Mouse (Mus musculus): ENCODE measurements around the gene Plxnb1. TPM values are rescaled to one million over a fixed set of nuclear protein-coding genes. Genes with fewer than 3 reads are reported as not detected.

Plxnb1 gene
- polyA plus RNA-seq, 1 experiment from 2014 or later = 19.8 TPM

GRCm38 (mm10) chr9:109053851-109054250 is 41.3 kb upstream of the Plxnb1 start:
- ATAC-seq (ENCODE audit: low FRiP score, low TSS enrichment) = no peak
- Histone ChIP-seq H3K9ac (replicated peaks; ENCODE audit: low read length) (0 out of 2 replicates have a peak overlapping the region, but pooled peaks have one; percentile 59), H3K4me2 (replicated peaks; ENCODE audit: low read depth, low read length) (no peak overlapping the region), H3K27me3 (ENCODE audit: insufficient read depth, low read length) (no peaks in the 10 kb centered on the region), H3K9me3 (ENCODE audit: low read length) (no peaks in the 10 kb centered on the region), H3K36me3 (ENCODE audit: insufficient read depth, low read length) (peaks cover 38% of the 10 kb centered on the region), H3K4me3 (ENCODE audit: low read length) (no peak overlapping the region), H3K4me1 (ENCODE audit: insufficient read depth, low read length) (peaks cover 18% of the 10 kb centered on the region), H3K27ac (ENCODE audit: low read length) (peak overlapping the region; percentile 79; the same call in 1 of the 2 replicates)
- WGBS = 73% methylated on average over 6 of the region's 6 CpGs

DNA sequence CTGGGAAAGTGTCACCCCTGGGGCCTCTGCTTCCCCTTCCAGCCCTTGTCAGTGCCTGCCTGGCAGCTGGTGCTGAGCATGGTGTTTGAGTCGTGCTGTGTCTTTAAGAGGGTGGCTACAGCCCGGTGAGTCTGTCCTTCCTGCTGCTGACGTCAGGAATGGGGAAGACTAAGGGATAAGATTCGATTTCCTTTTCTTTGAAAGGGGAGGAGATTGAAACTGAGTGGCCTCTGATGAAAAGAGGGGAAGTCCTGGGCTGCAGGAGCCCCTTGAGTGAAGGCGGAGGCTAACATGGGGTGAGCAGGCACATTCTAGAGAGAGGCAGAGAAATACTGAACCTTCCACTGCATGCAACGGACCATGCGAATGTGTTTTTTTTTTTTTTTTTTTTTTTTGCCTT is 40.5 kb upstream of the Plxnb1 start:
- peak overlapping the region; percentile 41 for H3K4me3 ChIP-seq (ENCODE audit: low read length)
- peak overlapping the region; percentile 79 for H3K27ac ChIP-seq (ENCODE audit: low read length)
- no peaks in the 10 kb centered on the region for H3K27me3 ChIP-seq (ENCODE audit: insufficient read depth, low read length)
- H3K36me3 ChIP-seq (ENCODE audit: insufficient read depth, low read length) = peaks cover 38% of the 10 kb centered on the region
- peak; percentile 75 for ATAC-seq (ENCODE audit: low FRiP score, low TSS enrichment)
- H3K4me2 ChIP-seq (replicated peaks; ENCODE audit: low read depth, low read length) = peak overlapping the region; percentile 52
- H3K4me1 ChIP-seq (ENCODE audit: insufficient read depth, low read length) = peaks cover 18% of the 10 kb centered on the region
- 4% methylated on average over 7 of the region's 7 CpGs for WGBS
- H3K9me3 ChIP-seq (ENCODE audit: low read length) = no peaks in the 10 kb centered on the region
- peak overlapping the region; percentile 59 for H3K9ac ChIP-seq (replicated peaks; ENCODE audit: low read length)

DNA sequence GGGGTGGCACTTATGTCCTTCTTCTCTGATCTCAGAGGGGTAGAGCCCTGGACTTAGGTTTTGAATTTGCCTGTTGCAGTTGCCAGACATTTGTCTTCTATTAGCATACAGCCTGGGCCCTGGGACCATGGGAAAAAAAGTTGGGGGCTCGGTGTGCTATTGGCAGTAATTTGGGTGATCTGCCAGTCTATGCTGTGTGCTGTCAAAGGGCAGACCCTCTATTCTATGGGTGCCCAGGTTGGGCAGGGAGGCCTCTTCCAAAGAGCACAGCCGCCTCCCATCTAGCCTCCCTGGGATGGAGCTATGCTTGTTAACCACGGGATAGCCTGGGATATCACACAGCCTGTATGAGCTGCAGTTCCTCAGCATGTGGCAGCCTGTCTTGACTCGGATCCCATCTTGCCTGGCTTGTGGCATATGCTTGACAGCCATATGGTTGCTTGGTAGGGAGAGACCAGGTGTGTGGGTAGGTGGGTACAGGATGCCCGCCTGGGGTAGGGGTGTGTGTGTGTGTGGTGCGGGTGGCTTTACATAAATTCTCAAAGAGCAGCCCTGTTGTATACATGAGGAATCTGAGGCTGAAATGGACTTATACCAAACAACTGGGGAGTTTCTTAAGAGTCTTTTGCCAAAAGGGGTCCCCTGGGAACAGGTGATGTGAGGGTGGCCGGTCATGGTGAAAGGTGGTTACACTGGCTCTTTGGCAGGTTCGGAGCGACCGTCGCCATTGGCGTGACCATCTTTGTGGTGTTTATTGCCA is 39.7 kb upstream of the Plxnb1 start:
- Histone ChIP-seq H3K4me1 (ENCODE audit: insufficient read depth, low read length) (peaks cover 18% of the 10 kb centered on the region), H3K4me2 (replicated peaks; ENCODE audit: low read depth, low read length) (peak overlapping the region; percentile 52), H3K4me3 (ENCODE audit: low read length) (peak overlapping the region; percentile 41), H3K9me3 (ENCODE audit: low read length) (no peaks in the 10 kb centered on the region), H3K27me3 (ENCODE audit: insufficient read depth, low read length) (no peaks in the 10 kb centered on the region), H3K9ac (replicated peaks; ENCODE audit: low read length) (peak overlapping the region; percentile 59), H3K36me3 (ENCODE audit: insufficient read depth, low read length) (peaks cover 38% of the 10 kb centered on the region), H3K27ac (ENCODE audit: low read length) (peak overlapping the region; percentile 79)
- no peak for ATAC-seq (ENCODE audit: low FRiP score, low TSS enrichment)
- 89% methylated on average over 12 of the region's 12 CpGs for WGBS

DNA sequence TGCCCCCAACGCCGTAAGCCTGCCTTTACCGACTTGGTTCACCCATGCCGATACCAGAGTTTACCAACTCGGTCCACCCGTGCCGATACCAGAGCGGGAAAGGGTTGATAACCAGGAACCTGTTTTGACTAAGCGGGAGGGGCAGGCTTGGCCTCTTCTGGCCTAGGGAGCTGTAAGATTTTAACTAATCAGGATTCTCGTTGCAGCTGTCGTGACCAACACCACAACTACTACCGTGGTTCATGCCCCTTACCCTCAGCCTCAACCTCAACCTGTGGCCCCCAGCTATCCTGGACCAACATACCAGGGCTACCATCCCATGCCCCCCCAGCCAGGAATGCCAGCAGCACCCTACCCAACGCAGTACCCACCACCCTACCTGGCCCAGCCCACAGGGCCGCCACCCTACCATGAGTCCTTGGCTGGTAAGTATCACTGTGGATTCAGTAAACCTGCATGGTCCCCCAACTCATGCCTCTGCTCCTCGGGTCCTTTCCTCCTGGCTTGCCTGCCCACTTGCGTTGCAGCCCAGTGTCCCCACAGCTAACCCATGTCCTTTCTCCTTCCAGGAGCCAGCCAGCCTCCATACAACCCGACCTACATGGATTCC is 39.0 kb upstream of the Plxnb1 start:
- ATAC-seq (ENCODE audit: low FRiP score, low TSS enrichment) = no peak
- H3K27me3 ChIP-seq (ENCODE audit: insufficient read depth, low read length) = no peaks in the 10 kb centered on the region
- peaks cover 36% of the 10 kb centered on the region for H3K36me3 ChIP-seq (ENCODE audit: insufficient read depth, low read length)
- H3K9me3 ChIP-seq (ENCODE audit: low read length) = no peaks in the 10 kb centered on the region
- H3K4me1 ChIP-seq (ENCODE audit: insufficient read depth, low read length) = peaks cover 18% of the 10 kb centered on the region
- WGBS = 92% methylated on average over 17 of the region's 17 CpGs
- no peak overlapping the region for H3K4me2 ChIP-seq (replicated peaks; ENCODE audit: low read depth, low read length)
- H3K9ac ChIP-seq (replicated peaks; ENCODE audit: low read length) = no peak overlapping the region
- H3K27ac ChIP-seq (ENCODE audit: low read length) = no peak overlapping the region
- H3K4me3 ChIP-seq (ENCODE audit: low read length) = no peak overlapping the region

DNA sequence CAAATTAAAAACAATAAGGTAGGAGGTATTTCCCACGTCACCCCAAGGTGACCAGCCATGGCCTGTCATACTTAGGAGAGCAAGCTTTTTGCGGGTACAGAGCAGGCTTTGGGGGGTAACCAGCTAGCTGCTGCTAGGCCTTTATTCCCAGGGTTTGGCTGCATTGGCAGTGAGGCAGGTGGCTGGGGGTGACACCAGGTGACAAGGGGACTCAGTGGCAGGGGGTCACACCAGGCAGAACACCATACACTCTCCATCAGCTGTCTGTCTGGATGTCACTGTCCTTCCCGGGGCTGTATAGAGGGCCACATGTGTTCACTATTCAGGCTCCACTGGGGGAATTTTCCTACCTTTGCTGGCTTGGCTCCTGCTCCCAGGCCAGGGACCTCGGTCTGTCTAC is 38.3 kb upstream of the Plxnb1 start:
- Histone ChIP-seq H3K4me2 (replicated peaks; ENCODE audit: low read depth, low read length) (no peak overlapping the region), H3K36me3 (ENCODE audit: insufficient read depth, low read length) (peaks cover 30% of the 10 kb centered on the region), H3K4me3 (ENCODE audit: low read length) (no peak overlapping the region), H3K9ac (replicated peaks; ENCODE audit: low read length) (no peak overlapping the region), H3K27ac (ENCODE audit: low read length) (no peak overlapping the region), H3K27me3 (ENCODE audit: insufficient read depth, low read length) (no peaks in the 10 kb centered on the region), H3K9me3 (ENCODE audit: low read length) (no peaks in the 10 kb centered on the region), H3K4me1 (ENCODE audit: insufficient read depth, low read length) (peaks cover 18% of the 10 kb centered on the region)
- no peak for ATAC-seq (ENCODE audit: low FRiP score, low TSS enrichment)
- WGBS = 95% methylated on average over 4 of the region's 4 CpGs

DNA sequence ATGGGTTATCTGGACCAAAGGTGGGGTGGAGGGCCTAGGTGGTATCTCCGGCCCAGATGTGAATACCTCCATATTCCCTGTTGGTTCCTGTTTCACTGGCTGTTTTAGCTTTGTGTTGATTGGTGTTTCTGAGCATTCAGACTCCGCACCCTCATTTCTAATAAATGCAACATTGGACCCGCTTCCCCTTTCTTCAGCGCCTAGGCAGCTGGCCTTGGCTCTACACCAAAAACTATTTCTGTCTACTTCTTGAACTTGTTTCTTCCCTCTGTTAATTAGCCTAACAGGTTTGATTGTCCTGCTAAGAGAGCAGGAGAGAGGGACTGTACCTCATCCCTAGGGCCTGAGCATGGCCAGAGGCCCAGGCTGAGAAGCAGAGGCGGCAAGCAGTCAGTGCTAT is 37.6 kb upstream of the Plxnb1 start:
- peaks cover 29% of the 10 kb centered on the region for H3K36me3 ChIP-seq (ENCODE audit: insufficient read depth, low read length)
- ATAC-seq (ENCODE audit: low FRiP score, low TSS enrichment) = no peak
- WGBS = 91% methylated on average over 5 of the region's 5 CpGs
- H3K27me3 ChIP-seq (ENCODE audit: insufficient read depth, low read length) = no peaks in the 10 kb centered on the region
- no peak overlapping the region for H3K4me2 ChIP-seq (replicated peaks; ENCODE audit: low read depth, low read length)
- H3K4me3 ChIP-seq (ENCODE audit: low read length) = no peak overlapping the region
- H3K9me3 ChIP-seq (ENCODE audit: low read length) = no peaks in the 10 kb centered on the region
- H3K27ac ChIP-seq (ENCODE audit: low read length) = no peak overlapping the region
- peaks cover 18% of the 10 kb centered on the region for H3K4me1 ChIP-seq (ENCODE audit: insufficient read depth, low read length)
- no peak overlapping the region for H3K9ac ChIP-seq (replicated peaks; ENCODE audit: low read length)

GRCm38 (mm10) chr9:109058006-109058765 is 37.0 kb upstream of the Plxnb1 start:
- WGBS = 95% methylated on average over 19 of the region's 19 CpGs
- Histone ChIP-seq H3K27me3 (ENCODE audit: insufficient read depth, low read length) (no peaks in the 10 kb centered on the region), H3K9ac (replicated peaks; ENCODE audit: low read length) (peak overlapping the region; percentile 73; the same call in 1 of the 2 replicates), H3K36me3 (ENCODE audit: insufficient read depth, low read length) (peaks cover 32% of the 10 kb centered on the region), H3K27ac (ENCODE audit: low read length) (no peak overlapping the region), H3K4me3 (ENCODE audit: low read length) (no peak overlapping the region), H3K4me1 (ENCODE audit: insufficient read depth, low read length) (peaks cover 18% of the 10 kb centered on the region), H3K4me2 (replicated peaks; ENCODE audit: low read depth, low read length) (peak overlapping the region; percentile 58), H3K9me3 (ENCODE audit: low read length) (no peaks in the 10 kb centered on the region)
- ATAC-seq (ENCODE audit: low FRiP score, low TSS enrichment) = no peak

- ATAC-seq (ENCODE audit: low FRiP score, low TSS enrichment) = peak; percentile 89
- Histone ChIP-seq H3K4me3 (ENCODE audit: low read length) (peak within 1 kb of the TSS; percentile 46), H3K27ac (ENCODE audit: low read length) (peak within 1 kb of the TSS; percentile 93), H3K4me2 (replicated peaks; ENCODE audit: low read depth, low read length) (peak within 1 kb of the TSS; percentile 58), H3K27me3 (ENCODE audit: insufficient read depth, low read length) (no peaks in the 10 kb centered on the region), H3K4me1 (ENCODE audit: insufficient read depth, low read length) (peaks cover 16% of the 10 kb centered on the region), H3K9ac (replicated peaks; ENCODE audit: low read length) (peak within 1 kb of the TSS; percentile 73), H3K36me3 (ENCODE audit: insufficient read depth, low read length) (peaks cover 37% of the 10 kb centered on the region), H3K9me3 (ENCODE audit: low read length) (no peaks in the 10 kb centered on the region)
- 15% methylated on average over 15 of the region's 15 CpGs for WGBS
Measured at GRCm38 (mm10) chr9:109059136-109059903, 35.9 kb upstream of the Plxnb1 start, which contains the start of gene Trex1. Gene Trex1 (minus strand): TSS chr9:109059734.

GRCm38 (mm10) chr9:109060184-109060897 is 34.8 kb upstream of the Plxnb1 start:
- 87% methylated on average over 16 of the region's 16 CpGs for WGBS

More at GRCm38 (mm10) chr9:109060184-109060897, 34.8 kb upstream of the Plxnb1 start:
- no peak for ATAC-seq (ENCODE audit: low FRiP score, low TSS enrichment)
- peak overlapping the region; percentile 73 for H3K9ac ChIP-seq (replicated peaks; ENCODE audit: low read length)
- H3K36me3 ChIP-seq (ENCODE audit: insufficient read depth, low read length) = peaks cover 46% of the 10 kb centered on the region
- H3K4me1 ChIP-seq (ENCODE audit: insufficient read depth, low read length) = peaks cover 8% of the 10 kb centered on the region
- no peak overlapping the region for H3K4me2 ChIP-seq (replicated peaks; ENCODE audit: low read depth, low read length)
- no peaks in the 10 kb centered on the region for H3K27me3 ChIP-seq (ENCODE audit: insufficient read depth, low read length)
- H3K27ac ChIP-seq (ENCODE audit: low read length) = no peak overlapping the region
- no peaks in the 10 kb centered on the region for H3K9me3 ChIP-seq (ENCODE audit: low read length)
- no peak overlapping the region for H3K4me3 ChIP-seq (ENCODE audit: low read length)

All from kidney, embryonic 16.5 days (tissue).